In genomic region chr13:49460692-49461414, GRCm38 (mm10) we compare ENCODE assay signal across 9 mouse cellular contexts. TPM values are rescaled to one million over a fixed set of nuclear protein-coding genes. Genes with fewer than 3 reads are reported as not detected.
DNase-seq lines count a peak whose midpoint lies in the region; ATAC-seq lines count a peak whose summit lies in the region.
"Had no signal": no experiment of that assay in that cellular context is flagged by ENCODE, and none has a peak within 500 bp of the region (broad histone marks: within the 10 kb centered on the region; RNA-seq: fewer than 3 reads in every experiment).

No protein-coding gene starts in this region.

- H3K4me1 ChIP-seq in limb, embryonic 15.5 days = peaks cover 31% of the 10 kb centered on the region
- H3K4me1 ChIP-seq in forebrain, embryonic 13.5 days = no peaks in the 10 kb centered on the region

- H3K36me3 ChIP-seq in limb, embryonic 15.5 days = peaks cover 36% of the 10 kb centered on the region
- peaks cover 77% of the 10 kb centered on the region for H3K36me3 ChIP-seq in forebrain, embryonic 13.5 days (ENCODE audit: poor library complexity, severe bottlenecking)

- H3K9ac ChIP-seq in limb, embryonic 15.5 days = no peak overlapping the region
- H3K9ac ChIP-seq in forebrain, embryonic 13.5 days = no peak overlapping the region
- H3K9ac ChIP-seq: liver, embryonic 13.5 days had no signal

- no peak overlapping the region for H3K4me3 ChIP-seq in limb, embryonic 15.5 days
- no peak overlapping the region for H3K4me3 ChIP-seq in forebrain, embryonic 13.5 days
- H3K4me3 ChIP-seq: liver, embryonic 13.5 days had no signal

- peak; percentile 78; the same call in 1 of the 2 replicates for ATAC-seq in limb, embryonic 15.5 days (ENCODE audit: insufficient number of reproducible peaks, low FRiP score, low TSS enrichment, low read depth)
- no peak for ATAC-seq in forebrain, embryonic 13.5 days

- WGBS in limb, embryonic 15.5 days = 69% methylated on average over 5 of the region's 5 CpGs
- 87% methylated on average over 5 of the region's 5 CpGs for WGBS in forebrain, embryonic 13.5 days

- DNase-seq in heart, adult 9 months (ENCODE audit: low spot score in 2 of 2) = peak; percentile 63 to 78
- no peak for DNase-seq in heart, postnatal 4 days
- DNase-seq in right cerebral cortex, postnatal 10 days (ENCODE audit: low spot score in 2 of 2) = peak; percentile 41
- DNase-seq in right cerebral cortex, postnatal 4 days = no peak
- DNase-seq in thymus, postnatal 25 days = no peak
- no peak for DNase-seq in ovary, postnatal 36 days (ENCODE audit: low spot score)
- DNase-seq: liver, embryonic 13.5 days had no signal

- H3K9me3 ChIP-seq in limb, embryonic 15.5 days = no peaks in the 10 kb centered on the region
- H3K9me3 ChIP-seq in forebrain, embryonic 13.5 days (replicated peaks) = no peaks in the 10 kb centered on the region
- H3K9me3 ChIP-seq: liver, embryonic 13.5 days had no signal

- H3K27ac ChIP-seq in limb, embryonic 15.5 days = peak overlapping the region; percentile 88
- no peak overlapping the region for H3K27ac ChIP-seq in forebrain, embryonic 13.5 days
- H3K27ac ChIP-seq: liver, embryonic 13.5 days had no signal

- H3K27me3 ChIP-seq in limb, embryonic 15.5 days = no peaks in the 10 kb centered on the region
- H3K27me3 ChIP-seq in forebrain, embryonic 13.5 days = no peaks in the 10 kb centered on the region
- H3K27me3 ChIP-seq: liver, embryonic 13.5 days had no signal

- no peak overlapping the region for H3K4me2 ChIP-seq in limb, embryonic 15.5 days
- H3K4me2 ChIP-seq in forebrain, embryonic 13.5 days = no peak overlapping the region
- H3K4me2 ChIP-seq: liver, embryonic 13.5 days had no signal

RNA-seq across cellular contexts. Expression of gene Tes3-ps, which starts 32.3 kb away (rescaled TPM):
- 1 to 10 TPM; 1.4 TPM for total RNA-seq in heart, postnatal 4 days (2021)
- 0.72 and 0.88 TPM in 2 replicates for polyA plus RNA-seq in limb, embryonic 15.5 days (2015; fragmentation: Nextera tagmentation; extraction: Ambion mirVana)
- polyA plus RNA-seq in forebrain, embryonic 13.5 days (2015; fragmentation: Nextera tagmentation; extraction: Ambion mirVana) = 1.2 and 1.3 TPM in 2 replicates

RNA-seq across cellular contexts. Expression of gene Ippk, which starts 39.8 kb away (rescaled TPM):
- total RNA-seq in heart, postnatal 4 days (2021) = 1 to 10 TPM; 9.5 to 9.9 TPM
- polyA plus RNA-seq in limb, embryonic 15.5 days (2015; fragmentation: Nextera tagmentation; extraction: Ambion mirVana) = 14.2 and 14.7 TPM in 2 replicates
- polyA plus RNA-seq in forebrain, embryonic 13.5 days (2015; fragmentation: Nextera tagmentation; extraction: Ambion mirVana) = 14.1 and 16.1 TPM in 2 replicates

RNA-seq across cellular contexts. Expression of gene Ecm2, which starts 43.8 kb away (rescaled TPM):
- 10 to 100 TPM; 13.2 to 13.8 TPM for total RNA-seq in heart, postnatal 4 days (2021)
- polyA plus RNA-seq in limb, embryonic 15.5 days (2015; fragmentation: Nextera tagmentation; extraction: Ambion mirVana) = 4.0 and 7.2 TPM in 2 replicates
- 0.96 and 1.3 TPM in 2 replicates for polyA plus RNA-seq in forebrain, embryonic 13.5 days (2015; fragmentation: Nextera tagmentation; extraction: Ambion mirVana)

Comparison
In these comparisons a context has a peak if more than half of its experiments do, and no peak if none do; other contexts are left out.
1. DNase-seq: peak in heart, adult 9 months (2 of 2) and right cerebral cortex, postnatal 10 days (2 of 2); none in heart, postnatal 4 days (single experiment), right cerebral cortex, postnatal 4 days (single experiment), thymus, postnatal 25 days (single experiment) and ovary, postnatal 36 days (single experiment).